Mouse (Mus musculus): Measurements from ENCODE around the gene Atp8b4.
A peak's percentile ranks its signal among the peaks of the same experiment; 100 is the strongest.
"Not testable (repeated sequence)": the region's sequence is repeated elsewhere in the genome, so short reads cannot be mapped to it uniquely, and the experiment has no call there.

Gene Atp8b4

DNA sequence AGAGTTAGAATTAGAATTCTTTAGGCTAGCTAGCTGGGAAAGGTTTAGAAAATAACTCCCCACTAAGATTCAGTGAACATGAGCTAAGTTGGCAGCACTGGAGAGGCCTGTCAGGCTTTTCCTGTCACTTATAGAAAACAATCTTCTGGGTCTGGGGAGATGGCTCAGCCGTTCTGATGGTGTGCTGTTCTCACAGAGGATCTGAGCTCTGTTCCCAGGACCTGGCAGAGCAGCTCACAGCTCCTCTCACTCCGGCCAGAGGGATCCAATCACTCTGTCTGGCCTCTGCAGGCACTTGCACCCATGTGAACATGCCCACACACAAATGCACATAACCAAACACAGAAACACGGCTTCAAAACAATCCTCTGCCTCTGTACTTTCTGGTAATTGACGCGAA, 27.6 kb downstream of the Atp8b4 start:
- Histone ChIP-seq H3K27me3 (ENCODE audit: insufficient read depth, low read length) (no peaks in the 10 kb centered on the region), H3K4me3 (replicated peaks; ENCODE audit: low read length) (no peak overlapping the region), H3K4me1 (replicated peaks; ENCODE audit: low read depth, low read length) (no peaks in the 10 kb centered on the region), H3K36me3 (ENCODE audit: insufficient read depth, low read length) (no peaks in the 10 kb centered on the region), H3K9me3 (ENCODE audit: low read length) (no peaks in the 10 kb centered on the region)
- TF ChIP-seq POU5F1 (IDR thresholded peaks at IDR 0.05; ENCODE audit: borderline replicate concordance, low read length) (no peak), CTCF (conservative IDR thresholded peaks at IDR 0.05; ENCODE audit: low read length) (no peak), NANOG (IDR thresholded peaks at IDR 0.05; ENCODE audit: borderline replicate concordance, low read length) (no peak)

- H3K27me3 ChIP-seq (ENCODE audit: insufficient read depth, low read length), result no peaks in the 10 kb centered on the region
- H3K4me3 ChIP-seq (replicated peaks; ENCODE audit: low read length), result no peak overlapping the region
- no peaks in the 10 kb centered on the region for H3K9me3 ChIP-seq (ENCODE audit: low read length)
- no peaks in the 10 kb centered on the region for H3K4me1 ChIP-seq (replicated peaks; ENCODE audit: low read depth, low read length)
- TF ChIP-seq POU5F1 (IDR thresholded peaks at IDR 0.05; ENCODE audit: borderline replicate concordance, low read length) (no peak), CTCF (conservative IDR thresholded peaks at IDR 0.05; ENCODE audit: low read length) (no peak), NANOG (IDR thresholded peaks at IDR 0.05; ENCODE audit: borderline replicate concordance, low read length) (no peak)
- H3K36me3 ChIP-seq (ENCODE audit: insufficient read depth, low read length), result no peaks in the 10 kb centered on the region
Measured at GRCm38 (mm10) chr2:126467790-126468189, 32.7 kb downstream of the Atp8b4 start.

DNA sequence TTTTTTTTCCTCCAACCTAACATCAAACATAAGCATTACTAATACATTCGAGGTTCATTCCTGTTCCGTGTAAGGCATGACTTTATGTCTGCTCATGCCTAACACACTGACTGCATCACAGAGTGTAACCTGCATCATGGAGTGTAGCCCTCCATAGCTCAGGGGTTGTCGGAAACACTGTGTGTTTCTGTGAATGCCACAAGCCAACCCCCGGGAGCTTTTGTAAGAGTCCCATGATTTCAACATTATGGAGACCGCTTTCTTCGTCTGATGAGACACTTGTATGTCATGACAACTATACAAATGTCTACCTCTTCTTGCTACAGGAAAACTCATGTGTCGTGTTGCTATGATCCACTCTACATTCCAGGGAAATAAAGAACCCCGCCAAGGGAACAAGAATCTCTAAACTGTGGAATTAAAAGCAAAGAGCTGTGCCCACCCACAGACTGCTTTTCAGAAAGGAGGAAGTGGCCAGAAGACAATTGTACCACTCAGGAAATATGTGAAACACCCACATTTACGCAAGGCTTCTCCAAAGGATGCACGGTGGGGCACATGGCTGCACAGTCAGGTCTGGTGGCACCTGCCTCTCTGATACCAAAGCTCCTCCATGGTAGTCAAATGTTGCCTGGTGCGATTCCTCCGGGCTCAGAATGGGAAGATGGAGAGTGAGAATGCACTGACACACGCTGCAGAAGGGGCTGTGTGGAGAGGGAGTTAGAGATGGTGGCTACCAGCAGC, 33.9 kb downstream of the Atp8b4 start:
- no peaks in the 10 kb centered on the region for H3K36me3 ChIP-seq (ENCODE audit: insufficient read depth, low read length)
- H3K4me1 ChIP-seq (replicated peaks; ENCODE audit: low read depth, low read length), result no peaks in the 10 kb centered on the region
- no peaks in the 10 kb centered on the region for H3K27me3 ChIP-seq (ENCODE audit: insufficient read depth, low read length)

DNA sequence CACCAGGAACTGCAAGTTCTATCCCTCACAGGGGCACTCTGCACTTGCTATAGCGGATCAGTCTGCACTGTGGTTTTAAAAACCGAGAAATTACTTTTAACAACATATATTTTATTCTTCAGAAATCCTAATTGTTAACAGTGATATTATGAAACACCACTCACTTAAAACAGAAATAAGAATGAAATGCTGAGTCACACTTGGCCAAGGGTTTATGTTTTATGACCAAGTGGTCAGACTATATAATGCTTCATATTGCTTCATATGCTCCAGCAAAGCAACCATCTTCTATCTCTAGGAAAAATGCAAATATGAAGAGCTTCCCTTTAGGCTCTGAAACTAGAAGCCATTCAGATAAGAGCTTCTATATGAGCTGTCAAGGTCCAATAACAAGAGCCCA, 41.8 kb downstream of the Atp8b4 start:
- no peaks in the 10 kb centered on the region for H3K27me3 ChIP-seq (ENCODE audit: insufficient read depth, low read length)
- no peaks in the 10 kb centered on the region for H3K4me1 ChIP-seq (replicated peaks; ENCODE audit: low read depth, low read length)
- H3K9me3 ChIP-seq (ENCODE audit: low read length), result no peaks in the 10 kb centered on the region
- TF ChIP-seq POU5F1 (IDR thresholded peaks at IDR 0.05; ENCODE audit: borderline replicate concordance, low read length), result no peak
- TF ChIP-seq NANOG (IDR thresholded peaks at IDR 0.05; ENCODE audit: borderline replicate concordance, low read length), result no peak
- TF ChIP-seq CTCF (conservative IDR thresholded peaks at IDR 0.05; ENCODE audit: low read length), result no peak
- H3K36me3 ChIP-seq (ENCODE audit: insufficient read depth, low read length), result no peaks in the 10 kb centered on the region
- no peak overlapping the region for H3K4me3 ChIP-seq (replicated peaks; ENCODE audit: low read length)

More for the DNA sequence above, 33.9 kb downstream of the Atp8b4 start:
- TF ChIP-seq CTCF (conservative IDR thresholded peaks at IDR 0.05; ENCODE audit: low read length) (no peak), POU5F1 (IDR thresholded peaks at IDR 0.05; ENCODE audit: borderline replicate concordance, low read length) (no peak), NANOG (IDR thresholded peaks at IDR 0.05; ENCODE audit: borderline replicate concordance, low read length) (no peak)
- no peaks in the 10 kb centered on the region for H3K9me3 ChIP-seq (ENCODE audit: low read length)
- no peak overlapping the region for H3K4me3 ChIP-seq (replicated peaks; ENCODE audit: low read length)

- peak; percentile 39 for TF ChIP-seq CTCF (conservative IDR thresholded peaks at IDR 0.05; ENCODE audit: low read length)
- not testable (repeated sequence) for H3K36me3 ChIP-seq (ENCODE audit: insufficient read depth, low read length); H3K27me3 ChIP-seq (ENCODE audit: insufficient read depth, low read length); H3K4me1 ChIP-seq (replicated peaks; ENCODE audit: low read depth, low read length); H3K4me3 ChIP-seq (replicated peaks; ENCODE audit: low read length); H3K9me3 ChIP-seq (ENCODE audit: low read length)
Measured at GRCm38 (mm10) chr2:126457759-126458158, 42.7 kb downstream of the Atp8b4 start.

- H3K9me3 ChIP-seq (ENCODE audit: low read length), result no peaks in the 10 kb centered on the region
- 0 out of 2 replicates have a peak, but pooled peaks cover 3% of the 10 kb centered on the region for H3K4me1 ChIP-seq (replicated peaks; ENCODE audit: low read depth, low read length)
- TF ChIP-seq CTCF (conservative IDR thresholded peaks at IDR 0.05; ENCODE audit: low read length) (no peak), POU5F1 (IDR thresholded peaks at IDR 0.05; ENCODE audit: borderline replicate concordance, low read length) (no peak), NANOG (IDR thresholded peaks at IDR 0.05; ENCODE audit: borderline replicate concordance, low read length) (no peak)
- H3K36me3 ChIP-seq (ENCODE audit: insufficient read depth, low read length), result no peaks in the 10 kb centered on the region
- H3K4me3 ChIP-seq (replicated peaks; ENCODE audit: low read length), result peak overlapping the region; percentile 32; the same call in 1 of the 2 replicates
- no peaks in the 10 kb centered on the region for H3K27me3 ChIP-seq (ENCODE audit: insufficient read depth, low read length)
Measured at GRCm38 (mm10) chr2:126450937-126451302, 49.6 kb downstream of the Atp8b4 start.

- no peaks in the 10 kb centered on the region for H3K36me3 ChIP-seq (ENCODE audit: insufficient read depth, low read length)
- H3K4me3 ChIP-seq (replicated peaks; ENCODE audit: low read length), result peak overlapping the region; percentile 32; the same call in 1 of the 2 replicates
- H3K9me3 ChIP-seq (ENCODE audit: low read length), result no peaks in the 10 kb centered on the region
- TF ChIP-seq CTCF (conservative IDR thresholded peaks at IDR 0.05; ENCODE audit: low read length), result no peak
- no peak for TF ChIP-seq POU5F1 (IDR thresholded peaks at IDR 0.05; ENCODE audit: borderline replicate concordance, low read length)
- no peak for TF ChIP-seq NANOG (IDR thresholded peaks at IDR 0.05; ENCODE audit: borderline replicate concordance, low read length)
- no peaks in the 10 kb centered on the region for H3K27me3 ChIP-seq (ENCODE audit: insufficient read depth, low read length)
- H3K4me1 ChIP-seq (replicated peaks; ENCODE audit: low read depth, low read length), result 0 out of 2 replicates have a peak, but pooled peaks cover 3% of the 10 kb centered on the region
Measured at GRCm38 (mm10) chr2:126450210-126450936, 50.1 kb downstream of the Atp8b4 start.

DNA sequence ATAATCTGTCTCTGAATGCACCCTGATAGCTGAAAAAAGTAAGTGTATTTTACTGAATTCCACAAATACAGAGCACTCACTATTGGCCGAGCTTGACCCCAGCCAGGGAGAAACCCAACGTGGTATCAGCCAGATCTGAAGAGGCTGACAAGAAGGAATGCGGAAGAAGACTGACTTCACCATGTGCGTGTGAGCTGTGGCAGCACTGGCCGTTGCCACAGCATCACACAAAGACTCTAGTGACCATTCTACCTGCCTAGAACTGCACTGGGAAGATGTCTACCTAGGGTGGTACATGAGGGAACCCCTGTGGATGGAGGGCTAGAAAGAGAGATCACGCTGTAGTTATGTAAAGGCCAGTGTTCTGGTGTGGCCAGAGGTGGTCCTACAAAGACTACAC, 55.4 kb downstream of the Atp8b4 start:
- H3K9me3 ChIP-seq (ENCODE audit: low read length), result no peaks in the 10 kb centered on the region
- H3K36me3 ChIP-seq (ENCODE audit: insufficient read depth, low read length), result no peaks in the 10 kb centered on the region
- H3K4me3 ChIP-seq (replicated peaks; ENCODE audit: low read length), result no peak overlapping the region
- no peaks in the 10 kb centered on the region for H3K4me1 ChIP-seq (replicated peaks; ENCODE audit: low read depth, low read length)
- TF ChIP-seq CTCF (conservative IDR thresholded peaks at IDR 0.05; ENCODE audit: low read length), result no peak
- TF ChIP-seq NANOG (IDR thresholded peaks at IDR 0.05; ENCODE audit: borderline replicate concordance, low read length), result no peak
- no peak for TF ChIP-seq POU5F1 (IDR thresholded peaks at IDR 0.05; ENCODE audit: borderline replicate concordance, low read length)
- no peaks in the 10 kb centered on the region for H3K27me3 ChIP-seq (ENCODE audit: insufficient read depth, low read length)
